Mouse (Mus musculus) intestine, embryonic 15.5 days (tissue): Measurements from ENCODE around the gene Bfsp2. TPM values are rescaled to one million over a fixed set of nuclear protein-coding genes. Genes with fewer than 3 reads are reported as not detected.

ENCODE experiments used
- ATAC-seq: fragments of 200-750 bp; cut with Nextera tagmentation; 2 replicates; pipeline ENCODE4 v1.8.0; 2017; ENCODE audit warnings: moderate TSS enrichment, moderate library complexity
- H3K27ac ChIP-seq: fragments of 300-500 bp; sonication (generic); 2 replicates; pipeline ENCODE4 v1.5.1; 2015; ENCODE audit warnings: mild to moderate bottlenecking, inconsistent platforms
- H3K27me3 ChIP-seq: fragments of 300-500 bp; sonication (generic); replicated peaks from 2 replicates; pipeline ENCODE4 v1.6.1; 2015; ENCODE audit warnings: inconsistent platforms
- H3K36me3 ChIP-seq: fragments of 300-500 bp; sonication (generic); 2 replicates; pipeline ENCODE4 v1.6.1; 2015; ENCODE audit warnings: inconsistent platforms
- H3K4me1 ChIP-seq: fragments of 300-500 bp; sonication (generic); replicated peaks from 2 replicates; pipeline ENCODE4 v1.6.1; 2015; ENCODE audit warnings: inconsistent platforms
- H3K4me2 ChIP-seq: fragments of 300-500 bp; sonication (generic); replicated peaks from 2 replicates; pipeline ENCODE4 v1.6.1; 2015; ENCODE audit warnings: mild to moderate bottlenecking, inconsistent platforms
- H3K4me3 ChIP-seq: fragments of 300-500 bp; sonication (generic); replicated peaks from 2 replicates; pipeline ENCODE4 v1.5.1; 2015; ENCODE audit warnings: inconsistent platforms
- H3K9ac ChIP-seq: fragments of 300-500 bp; sonication (generic); 2 replicates; pipeline ENCODE4 v1.6.1; 2015; ENCODE audit warnings: inconsistent platforms
- H3K9me3 ChIP-seq: fragments of 300-500 bp; sonication (generic); 2 replicates; pipeline ENCODE4 v1.6.1; 2016; ENCODE audit warnings: inconsistent platforms
- WGBS: fragments of 180-500 bp; shearing (Covaris S2); methylation state at CpG from one replicate; pipeline ENCODE4 v1.1.7; 2015; 5-methylcytosine and 5-hydroxymethylcytosine counted together
- polyA plus RNA-seq: library from polyadenylated mRNA; unstranded; fragments of >200 nt; fragmentation: Nextera tagmentation; extraction: Ambion mirVana; gene quantifications from 2 replicates; pipeline ENCODE4 v1.2.1, GENCODE M21; 2015

Bfsp2 gene
- polyA plus RNA-seq, 1 experiment from 2014 or later, result 0.19 TPM

DNA sequence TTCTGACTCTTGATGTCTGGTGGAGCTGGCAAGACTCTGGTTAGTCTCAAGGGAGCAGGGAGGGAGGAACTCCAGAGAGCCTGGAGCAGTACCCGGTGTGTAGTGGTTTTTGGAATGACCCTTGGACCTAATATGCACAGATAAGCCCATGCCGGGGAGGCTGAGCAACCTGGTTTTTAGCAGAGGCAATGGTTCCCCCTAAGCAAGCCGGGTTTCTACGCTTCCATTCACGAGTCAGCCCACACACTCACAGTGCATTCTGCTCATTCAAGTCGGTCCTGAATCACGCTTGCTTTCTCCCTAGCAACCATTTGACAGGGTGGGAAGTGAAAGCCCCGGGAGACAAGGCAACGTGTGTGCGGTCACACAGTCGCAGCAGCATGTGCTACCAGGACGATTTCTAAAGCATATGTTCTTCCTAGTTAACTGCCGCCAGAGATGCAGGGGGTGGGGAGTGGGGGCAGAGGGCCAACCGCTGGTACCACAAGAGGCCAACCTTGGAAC, 21.7 kb upstream of the Bfsp2 start:
- 17% methylated on average over 14 of the region's 14 CpGs for WGBS
- H3K4me3 ChIP-seq, result no peak overlapping the region
- ATAC-seq, result peak; percentile 51; the same call in 1 of the 2 replicates
- H3K9me3 ChIP-seq, result no peaks in the 10 kb centered on the region
- no peak overlapping the region for H3K4me2 ChIP-seq
- no peak overlapping the region for H3K9ac ChIP-seq
- no peaks in the 10 kb centered on the region for H3K27me3 ChIP-seq
- H3K27ac ChIP-seq, result no peak overlapping the region
- H3K36me3 ChIP-seq, result no peaks in the 10 kb centered on the region
- peaks cover 8% of the 10 kb centered on the region for H3K4me1 ChIP-seq

DNA sequence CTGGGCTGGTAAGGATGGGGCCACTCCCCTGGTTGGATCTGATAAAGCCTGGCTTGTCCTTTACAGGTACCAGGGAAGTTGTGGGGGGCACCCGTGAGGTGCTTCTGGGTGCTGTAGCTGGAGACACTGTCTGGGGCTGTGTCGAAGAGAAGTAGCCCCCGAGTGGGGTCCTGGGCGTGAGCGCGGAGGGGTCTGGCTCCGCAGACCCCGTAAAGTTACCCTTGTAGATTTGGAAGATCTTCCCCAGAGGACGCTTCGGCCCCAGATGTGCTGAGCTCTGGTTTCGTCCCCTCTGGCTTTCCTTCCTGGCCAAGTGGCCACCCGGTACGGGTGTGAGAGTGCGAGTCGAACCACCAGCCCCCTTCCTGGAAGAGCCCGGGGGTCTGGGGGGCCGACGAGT, 19.1 kb upstream of the Bfsp2 start:
- ATAC-seq, result no peak
- 94% methylated on average over 18 of the region's 18 CpGs for WGBS
- no peaks in the 10 kb centered on the region for H3K36me3 ChIP-seq
- no peak overlapping the region for H3K27ac ChIP-seq
- H3K4me2 ChIP-seq, result no peak overlapping the region
- H3K4me1 ChIP-seq, result peaks cover 8% of the 10 kb centered on the region
- no peaks in the 10 kb centered on the region for H3K9me3 ChIP-seq
- H3K27me3 ChIP-seq, result no peaks in the 10 kb centered on the region
- H3K9ac ChIP-seq, result no peak overlapping the region
- H3K4me3 ChIP-seq, result no peak overlapping the region

DNA sequence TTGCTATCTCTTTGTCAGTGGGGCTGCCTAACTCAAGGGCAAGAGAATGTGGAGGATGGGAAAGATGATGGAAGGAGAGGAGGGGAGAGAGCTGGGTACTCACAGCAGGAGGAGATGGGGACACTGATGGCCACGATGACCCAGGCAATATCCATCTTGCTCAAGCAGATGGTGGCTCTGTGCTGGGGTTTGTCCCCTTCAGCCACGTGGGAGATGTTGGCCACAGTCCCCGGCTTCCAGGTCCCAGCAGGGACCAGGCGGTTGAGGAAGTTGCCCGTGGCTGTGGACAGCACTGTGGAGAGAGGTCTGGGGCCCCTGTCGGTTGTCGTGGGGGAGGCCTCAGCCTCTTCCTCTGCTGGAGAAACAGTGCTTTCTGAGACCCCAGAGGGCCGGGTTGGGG, 18.5 kb upstream of the Bfsp2 start:
- Histone ChIP-seq H3K9ac (no peak overlapping the region), H3K36me3 (no peaks in the 10 kb centered on the region), H3K4me1 (peaks cover 8% of the 10 kb centered on the region), H3K9me3 (no peaks in the 10 kb centered on the region), H3K4me3 (no peak overlapping the region), H3K27me3 (no peaks in the 10 kb centered on the region), H3K4me2 (no peak overlapping the region), H3K27ac (no peak overlapping the region)
- no peak for ATAC-seq
- 70% methylated on average over 8 of the region's 8 CpGs for WGBS

DNA sequence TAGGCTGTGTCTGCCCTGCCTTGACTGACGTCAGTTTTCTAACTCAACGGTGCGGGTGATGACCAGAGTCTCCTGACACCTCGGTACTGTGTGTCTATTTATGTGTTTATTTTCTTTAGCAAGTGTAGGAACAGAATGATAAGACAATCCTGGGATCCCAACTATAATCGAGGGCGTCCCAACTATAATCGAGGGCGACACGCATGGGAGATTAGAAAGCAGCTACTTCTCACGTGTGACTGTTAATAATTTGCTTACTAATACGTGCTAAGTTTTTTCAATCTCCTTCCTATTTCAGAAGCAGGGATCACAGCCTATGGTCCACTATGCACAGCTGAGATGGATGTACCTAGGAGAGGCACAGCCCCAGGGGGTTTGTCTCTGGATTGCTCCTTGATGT, 15.2 kb upstream of the Bfsp2 start:
- H3K27ac ChIP-seq, result no peak overlapping the region
- H3K36me3 ChIP-seq, result no peaks in the 10 kb centered on the region
- ATAC-seq, result no peak
- no peak overlapping the region for H3K9ac ChIP-seq
- no peaks in the 10 kb centered on the region for H3K27me3 ChIP-seq
- no peak overlapping the region for H3K4me2 ChIP-seq
- WGBS, result 83% methylated on average over 11 of the region's 11 CpGs
- peaks cover 2% of the 10 kb centered on the region; the same call in 1 of the 2 replicates for H3K4me1 ChIP-seq
- H3K4me3 ChIP-seq, result no peak overlapping the region
- no peaks in the 10 kb centered on the region for H3K9me3 ChIP-seq

DNA sequence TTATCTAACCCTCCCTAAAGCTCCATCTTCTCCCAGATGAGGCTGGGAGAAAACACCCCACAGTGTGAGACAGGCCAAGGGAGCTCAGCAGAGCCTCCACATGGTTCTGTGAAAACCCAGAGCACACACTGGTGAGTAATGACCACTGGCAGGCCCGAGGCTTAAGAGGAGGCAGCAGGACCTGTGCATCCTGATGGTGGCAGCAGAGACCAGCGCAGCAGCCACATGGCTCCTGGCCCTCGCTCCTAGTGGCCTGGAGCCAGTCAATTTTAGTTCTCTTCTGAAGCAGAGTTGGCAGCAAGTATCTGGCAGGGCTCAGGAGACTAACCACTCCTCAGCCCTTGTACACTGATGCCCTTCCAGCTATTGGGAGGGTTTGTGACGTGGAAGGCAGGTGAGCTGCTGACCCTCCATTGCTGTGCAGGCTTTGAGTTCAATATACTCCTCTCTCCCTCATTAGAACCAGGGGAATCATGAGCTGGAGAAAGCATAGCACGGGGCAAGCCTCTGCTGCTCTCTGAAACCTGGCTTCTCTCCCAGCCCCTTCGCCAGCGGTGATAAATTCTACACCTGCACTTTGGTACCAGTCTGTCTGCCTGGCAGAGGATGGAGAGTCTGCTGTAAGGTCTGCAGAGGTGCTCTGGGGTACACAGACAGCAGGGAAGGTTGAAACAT, 14.3 kb upstream of the Bfsp2 start:
- Histone ChIP-seq H3K27ac (no peak overlapping the region), H3K9me3 (no peaks in the 10 kb centered on the region), H3K4me3 (no peak overlapping the region), H3K27me3 (no peaks in the 10 kb centered on the region), H3K4me1 (peaks cover 2% of the 10 kb centered on the region; the same call in 1 of the 2 replicates), H3K4me2 (no peak overlapping the region), H3K36me3 (no peaks in the 10 kb centered on the region), H3K9ac (no peak overlapping the region)
- ATAC-seq, result peak; percentile 83
- WGBS, result 29% methylated on average over 7 of the region's 7 CpGs

DNA sequence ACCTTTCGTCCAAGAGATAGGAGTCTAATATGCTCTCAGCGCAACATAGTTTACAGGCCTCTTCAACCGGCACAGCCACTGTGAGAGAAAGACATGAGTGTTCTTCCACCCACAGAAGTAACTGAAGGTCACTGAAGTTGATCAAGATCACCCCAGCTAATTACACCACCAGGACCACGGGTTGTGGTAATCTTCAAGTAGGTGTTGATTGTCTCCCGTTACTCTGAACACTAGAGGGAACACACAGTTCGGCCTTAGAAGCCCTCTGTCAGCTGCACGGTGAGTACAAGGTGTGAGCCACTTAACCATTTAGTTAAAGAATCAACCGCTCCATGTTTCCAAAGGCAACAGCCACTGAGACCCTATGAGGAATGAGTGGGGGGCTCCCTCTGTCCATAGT, 11.8 kb upstream of the Bfsp2 start:
- no peak for ATAC-seq
- no peaks in the 10 kb centered on the region for H3K36me3 ChIP-seq

DNA sequence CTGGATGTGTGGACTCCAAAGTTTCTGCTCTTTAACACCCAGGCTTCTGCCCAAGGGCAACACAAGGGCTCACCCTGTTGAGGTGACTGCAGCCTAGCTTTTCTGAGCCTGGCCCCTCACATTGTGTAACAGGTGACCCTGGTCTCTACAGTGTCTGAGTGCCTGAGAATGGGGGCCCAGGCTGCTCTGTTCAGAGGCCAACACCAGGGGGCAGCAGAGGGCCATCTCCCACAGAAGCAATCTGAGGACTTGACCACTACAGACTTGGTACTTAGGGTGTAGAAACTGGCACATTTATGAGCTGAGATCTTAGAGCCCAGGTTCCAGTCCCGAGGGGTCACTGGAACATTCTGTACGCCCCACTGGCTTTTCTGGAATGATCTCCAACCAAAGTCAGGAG, 10.2 kb upstream of the Bfsp2 start:
- ATAC-seq, result peak; percentile 65
- Histone ChIP-seq H3K27ac (no peak overlapping the region), H3K4me2 (no peak overlapping the region), H3K9ac (no peak overlapping the region), H3K36me3 (no peaks in the 10 kb centered on the region), H3K4me1 (peaks cover 5% of the 10 kb centered on the region; the same call in 1 of the 2 replicates), H3K4me3 (no peak overlapping the region), H3K9me3 (no peaks in the 10 kb centered on the region), H3K27me3 (no peaks in the 10 kb centered on the region)
- WGBS, result 22% methylated on average over 2 of the region's 2 CpGs

More for the DNA sequence above, 11.8 kb upstream of the Bfsp2 start:
- Histone ChIP-seq H3K9ac (no peak overlapping the region), H3K27me3 (no peaks in the 10 kb centered on the region), H3K27ac (no peak overlapping the region), H3K4me1 (peaks cover 2% of the 10 kb centered on the region; the same call in 1 of the 2 replicates), H3K9me3 (no peaks in the 10 kb centered on the region), H3K4me2 (no peak overlapping the region), H3K4me3 (no peak overlapping the region)
- 77% methylated on average over 8 of the region's 8 CpGs for WGBS

DNA sequence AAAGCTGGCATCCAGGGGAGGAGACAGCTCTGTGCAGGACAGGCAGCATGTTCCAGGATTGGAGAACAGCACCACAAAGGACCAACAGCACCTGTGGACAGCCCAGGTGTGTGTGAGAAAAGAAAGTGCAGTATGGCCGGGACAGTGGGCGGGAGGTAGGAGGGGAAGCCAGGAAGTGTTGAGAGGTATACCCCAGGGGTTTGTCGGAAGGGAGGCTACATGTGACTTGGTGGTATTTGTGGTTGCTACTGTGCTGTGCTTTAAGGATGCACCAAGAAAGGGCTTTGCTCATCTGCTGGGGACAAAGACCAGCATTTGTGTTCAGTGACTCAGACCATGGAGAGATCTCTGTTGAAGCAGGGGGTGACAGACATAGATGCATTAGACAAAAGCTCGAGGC, 9.7 kb upstream of the Bfsp2 start:
- Histone ChIP-seq H3K9ac (no peak overlapping the region), H3K27me3 (no peaks in the 10 kb centered on the region), H3K36me3 (no peaks in the 10 kb centered on the region), H3K4me1 (peaks cover 11% of the 10 kb centered on the region; the same call in 1 of the 2 replicates), H3K9me3 (no peaks in the 10 kb centered on the region), H3K27ac (no peak overlapping the region), H3K4me2 (no peak overlapping the region), H3K4me3 (no peak overlapping the region)
- 77% methylated on average over 4 of the region's 4 CpGs for WGBS
- no peak for ATAC-seq

DNA sequence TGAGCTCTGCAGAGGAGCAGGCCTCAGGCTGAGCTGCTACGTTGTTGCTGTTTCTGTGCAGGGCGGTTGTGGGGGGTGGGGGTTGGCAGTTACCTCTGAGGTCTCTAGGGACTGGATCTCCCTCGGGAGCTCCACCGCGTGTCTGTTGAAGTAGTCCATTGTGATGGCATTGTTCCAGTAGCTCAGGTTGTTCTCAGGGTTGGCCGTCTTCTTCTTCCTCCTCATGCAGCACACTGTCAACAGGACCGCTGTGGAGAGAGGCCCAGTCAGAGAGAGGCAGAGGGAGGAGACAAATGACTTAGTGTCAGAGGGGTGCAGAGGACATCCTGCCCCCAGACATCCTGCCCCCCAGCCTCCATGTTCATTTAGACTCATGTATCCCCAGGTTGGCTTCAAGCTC, 8.9 kb upstream of the Bfsp2 start:
- H3K4me3 ChIP-seq, result no peak overlapping the region
- no peak overlapping the region for H3K4me2 ChIP-seq
- no peak overlapping the region for H3K9ac ChIP-seq
- H3K9me3 ChIP-seq, result no peaks in the 10 kb centered on the region
- H3K27ac ChIP-seq, result no peak overlapping the region
- 0 out of 2 replicates have a peak, but pooled peaks cover 9% of the 10 kb centered on the region for H3K4me1 ChIP-seq
- ATAC-seq, result no peak
- H3K36me3 ChIP-seq, result no peaks in the 10 kb centered on the region
- no peaks in the 10 kb centered on the region for H3K27me3 ChIP-seq
- 64% methylated on average over 7 of the region's 7 CpGs for WGBS

DNA sequence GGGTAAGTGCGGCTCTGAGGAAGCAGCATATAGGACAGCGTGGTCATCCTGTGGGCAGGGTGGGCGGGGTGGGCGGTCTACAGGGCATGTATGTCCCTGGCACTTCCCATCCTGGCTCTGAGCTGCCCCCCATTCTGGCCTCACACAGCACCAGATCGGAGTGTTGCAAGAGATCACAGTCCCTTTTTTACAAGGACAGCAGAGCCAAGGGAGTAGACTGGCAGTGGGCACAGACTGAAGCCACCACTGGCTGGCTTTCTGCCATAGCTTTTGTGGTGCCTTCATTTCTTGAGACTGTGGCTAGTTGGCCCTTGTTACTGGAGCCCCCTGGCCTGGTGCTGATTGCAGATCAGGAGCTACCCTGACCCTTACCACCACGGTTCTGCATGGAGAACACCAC, 6.0 kb upstream of the Bfsp2 start:
- Histone ChIP-seq H3K4me1 (0 out of 2 replicates have a peak, but pooled peaks cover 9% of the 10 kb centered on the region), H3K4me2 (no peak overlapping the region), H3K4me3 (no peak overlapping the region), H3K27me3 (no peaks in the 10 kb centered on the region), H3K9me3 (no peaks in the 10 kb centered on the region), H3K36me3 (no peaks in the 10 kb centered on the region), H3K27ac (no peak overlapping the region), H3K9ac (no peak overlapping the region)
- 76% methylated on average over 6 of the region's 6 CpGs for WGBS
- ATAC-seq, result no peak; the same call in 1 of the 2 replicates

DNA sequence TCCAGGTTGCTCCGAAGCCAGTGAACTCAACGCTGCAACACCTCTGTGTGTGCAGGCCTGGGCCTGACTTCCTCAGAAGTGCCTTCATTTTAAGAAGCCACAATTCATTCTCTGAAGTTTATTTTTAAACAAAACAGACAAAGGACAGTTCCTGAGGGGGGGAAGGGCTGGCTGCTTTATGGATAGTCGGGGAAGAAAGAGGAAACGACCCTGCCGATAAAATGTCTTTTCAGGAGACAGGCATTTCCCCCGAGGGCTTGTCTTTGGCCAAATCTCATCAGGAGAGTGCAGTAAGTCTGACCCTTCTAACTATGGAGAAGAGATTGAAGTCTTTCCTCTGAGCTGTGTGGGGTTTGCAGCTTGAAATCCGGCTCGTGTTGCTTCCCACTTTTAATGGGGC, 5.4 kb upstream of the Bfsp2 start:
- Histone ChIP-seq H3K36me3 (no peaks in the 10 kb centered on the region), H3K9me3 (no peaks in the 10 kb centered on the region), H3K27ac (no peak overlapping the region), H3K27me3 (no peaks in the 10 kb centered on the region), H3K4me3 (no peak overlapping the region), H3K4me2 (no peak overlapping the region), H3K9ac (no peak overlapping the region), H3K4me1 (peaks cover 9% of the 10 kb centered on the region; the same call in 1 of the 2 replicates)
- no peak for ATAC-seq
- 22% methylated on average over 8 of the region's 8 CpGs for WGBS

DNA sequence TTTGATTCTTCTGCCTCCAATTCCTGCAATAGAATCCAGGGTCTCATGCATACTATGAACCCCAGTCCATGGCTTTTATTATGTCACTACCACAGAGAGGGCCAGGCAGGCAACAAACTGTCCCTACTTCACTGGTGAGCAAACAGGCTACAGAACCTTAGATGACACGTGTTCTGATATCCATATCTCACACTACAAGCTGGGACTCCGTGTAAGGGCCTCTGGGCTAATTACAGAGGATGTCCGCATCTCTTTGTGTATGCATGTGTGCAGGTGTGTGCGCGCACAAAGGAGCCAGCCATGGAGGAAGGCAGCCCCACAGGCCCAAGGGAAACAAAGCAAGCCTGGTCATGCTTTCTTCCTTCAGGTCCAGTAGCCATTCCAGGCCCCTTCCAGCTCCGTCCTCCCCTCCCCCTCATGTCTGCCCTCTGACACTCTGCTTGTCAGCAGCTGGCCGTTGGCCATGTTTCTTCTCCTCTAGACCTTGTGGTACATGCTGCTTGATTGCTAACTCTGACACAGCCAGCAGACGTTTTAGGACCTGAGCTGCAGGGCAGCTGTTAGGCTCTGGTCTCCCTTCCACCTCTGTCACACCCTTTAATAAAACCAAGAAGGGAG, 492 bp upstream of the Bfsp2 start:
- no peaks in the 10 kb centered on the region for H3K36me3 ChIP-seq
- no peak overlapping the region for H3K27ac ChIP-seq
- H3K9me3 ChIP-seq, result no peaks in the 10 kb centered on the region
- 0 out of 2 replicates have a peak, but pooled peaks have one; percentile 34 for ATAC-seq
- H3K4me2 ChIP-seq, result no peak overlapping the region
- peaks cover 8% of the 10 kb centered on the region; the same call in 1 of the 2 replicates for H3K4me1 ChIP-seq
- H3K9ac ChIP-seq, result no peak overlapping the region
- 58% methylated on average over 8 of the region's 8 CpGs for WGBS
- no peaks in the 10 kb centered on the region for H3K27me3 ChIP-seq
- no peak overlapping the region for H3K4me3 ChIP-seq

DNA sequence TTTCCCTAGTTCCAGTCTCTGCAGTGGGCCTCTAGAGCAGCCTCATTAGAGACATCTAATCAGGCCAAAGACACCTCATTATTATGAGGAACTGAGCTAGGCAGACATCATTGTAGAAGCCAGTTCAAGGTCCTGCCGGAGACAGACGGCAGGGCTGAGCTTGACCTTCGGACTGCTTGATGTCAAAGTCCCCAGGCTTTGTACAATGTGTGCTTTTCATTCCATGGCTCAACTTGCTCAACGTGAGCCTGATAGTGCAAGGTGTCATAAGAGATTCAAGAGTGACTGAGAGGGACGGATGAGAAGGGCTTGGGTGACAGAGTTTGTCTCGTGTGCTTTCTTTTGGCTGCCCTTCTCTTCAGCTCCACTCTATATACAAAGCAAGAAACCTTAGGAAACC, 4.8 kb downstream of the Bfsp2 start:
- no peaks in the 10 kb centered on the region for H3K36me3 ChIP-seq
- H3K4me1 ChIP-seq, result no peaks in the 10 kb centered on the region
- H3K27me3 ChIP-seq, result no peaks in the 10 kb centered on the region
- ATAC-seq, result peak; percentile 89
- no peak overlapping the region for H3K4me2 ChIP-seq
- WGBS, result 68% methylated on average over 6 of the region's 6 CpGs
- H3K4me3 ChIP-seq, result no peak overlapping the region
- H3K9ac ChIP-seq, result no peak overlapping the region
- no peak overlapping the region for H3K27ac ChIP-seq
- no peaks in the 10 kb centered on the region for H3K9me3 ChIP-seq
